In genomic region chr12:3641931-3642330, GRCm38 (mm10) we compare ENCODE assay signal across 9 mouse cellular contexts.
DNase-seq lines count a peak whose midpoint lies in the region; ATAC-seq and TF ChIP-seq lines count a peak whose summit lies in the region.
"Had no signal": no experiment of that assay in that cellular context is flagged by ENCODE, and none has a peak within 500 bp of the region (broad histone marks: within the 10 kb centered on the region; RNA-seq: fewer than 3 reads in every experiment).

No protein-coding gene starts in this region.

- no peak for TF ChIP-seq EP300 in ES-Bruce4 (IDR thresholded peaks at IDR 0.05; ENCODE audit: insufficient read depth, low read depth, low read length)

- H3K4me2 ChIP-seq in intestine, postnatal 0 days (replicated peaks; ENCODE audit: low read depth) = no peak overlapping the region
- H3K4me2 ChIP-seq in intestine, embryonic 16.5 days (ENCODE audit: low read depth, low read length) = no peak overlapping the region
- H3K4me2 ChIP-seq: hindbrain, embryonic 14.5 days had no signal

- WGBS in intestine, postnatal 0 days = 52% methylated on average over 3 of the region's 3 CpGs
- WGBS in intestine, embryonic 16.5 days = 54% methylated on average over 3 of the region's 3 CpGs

- H3K9ac ChIP-seq in intestine, postnatal 0 days (ENCODE audit: low read depth, low read length) = no peak overlapping the region
- no peak overlapping the region for H3K9ac ChIP-seq in intestine, embryonic 16.5 days (ENCODE audit: low read depth, low read length)
- H3K9ac ChIP-seq in ES-Bruce4 (ENCODE audit: low read depth, poor library complexity, severe bottlenecking) = no peak overlapping the region
- H3K9ac ChIP-seq: hindbrain, embryonic 14.5 days had no signal

- no peaks in the 10 kb centered on the region for H3K9me3 ChIP-seq in intestine, postnatal 0 days (ENCODE audit: control insufficient read depth)
- H3K9me3 ChIP-seq in intestine, embryonic 16.5 days (ENCODE audit: control insufficient read depth, low read length) = no peaks in the 10 kb centered on the region
- no peaks in the 10 kb centered on the region for H3K9me3 ChIP-seq in ES-Bruce4 (replicated peaks; ENCODE audit: control insufficient read depth, insufficient read depth, low read length, poor library complexity, severe bottlenecking)

- no peaks in the 10 kb centered on the region for H3K36me3 ChIP-seq in intestine, postnatal 0 days (ENCODE audit: control insufficient read depth, insufficient read depth)
- H3K36me3 ChIP-seq in intestine, embryonic 16.5 days (ENCODE audit: control insufficient read depth, insufficient read depth, low read length) = no peaks in the 10 kb centered on the region
- H3K36me3 ChIP-seq in ES-Bruce4 (ENCODE audit: control insufficient read depth, insufficient read depth, low read length, poor library complexity, severe bottlenecking) = no peaks in the 10 kb centered on the region

- no peak overlapping the region for H3K4me3 ChIP-seq in intestine, postnatal 0 days (ENCODE audit: low read depth, low read length)
- H3K4me3 ChIP-seq in intestine, embryonic 16.5 days (ENCODE audit: low read length) = no peak overlapping the region
- no peak overlapping the region for H3K4me3 ChIP-seq in ES-Bruce4 (ENCODE audit: low read depth, low read length)
- H3K4me3 ChIP-seq in cortical plate, adult 2 months (ENCODE audit: insufficient read depth, low read length) = no peak overlapping the region

- no peak for TF ChIP-seq POLR2A in ES-Bruce4 (IDR thresholded peaks at IDR 0.05; ENCODE audit: insufficient read depth, low read length)
- no peak for TF ChIP-seq POLR2A in cortical plate, adult 2 months (IDR thresholded peaks at IDR 0.05; ENCODE audit: extremely low read depth, insufficient read depth, low read length)

- H3K27ac ChIP-seq in intestine, postnatal 0 days (ENCODE audit: low read depth, low read length) = no peak overlapping the region
- no peak overlapping the region for H3K27ac ChIP-seq in intestine, embryonic 16.5 days (ENCODE audit: low read length)
- H3K27ac ChIP-seq in ES-Bruce4 (ENCODE audit: insufficient read depth, low read length) = no peak overlapping the region
- no peak overlapping the region for H3K27ac ChIP-seq in cortical plate, adult 2 months (ENCODE audit: insufficient read depth, low read length)
- H3K27ac ChIP-seq: hindbrain, embryonic 14.5 days had no signal

- peak; percentile 25 for DNase-seq in lung, postnatal 14 days
- no peak for DNase-seq in cerebellum, adult 18-20 months
- DNase-seq in cerebellum, adult 9-11 months = no peak
- no peak for DNase-seq in layer of hippocampus, postnatal 14 days (ENCODE audit: low spot score in 2 of 2)

- H3K27me3 ChIP-seq in intestine, postnatal 0 days (replicated peaks; ENCODE audit: control insufficient read depth, insufficient read depth, low read length) = no peaks in the 10 kb centered on the region
- no peaks in the 10 kb centered on the region for H3K27me3 ChIP-seq in intestine, embryonic 16.5 days (replicated peaks; ENCODE audit: control insufficient read depth, insufficient read depth, low read length)
- no peaks in the 10 kb centered on the region for H3K27me3 ChIP-seq in ES-Bruce4 (ENCODE audit: control insufficient read depth, insufficient read depth, low read length, poor library complexity, severe bottlenecking)

- no peak for ATAC-seq in intestine, postnatal 0 days
- ATAC-seq in intestine, embryonic 16.5 days = no peak

- no peaks in the 10 kb centered on the region for H3K4me1 ChIP-seq in intestine, postnatal 0 days (replicated peaks; ENCODE audit: control insufficient read depth, insufficient read depth, low read length)
- no peaks in the 10 kb centered on the region for H3K4me1 ChIP-seq in intestine, embryonic 16.5 days (ENCODE audit: control insufficient read depth, insufficient read depth, low read length)
- H3K4me1 ChIP-seq in ES-Bruce4 (ENCODE audit: control insufficient read depth, insufficient read depth, low read length) = no peaks in the 10 kb centered on the region
- no peaks in the 10 kb centered on the region for H3K4me1 ChIP-seq in cortical plate, adult 2 months (ENCODE audit: control insufficient read depth, insufficient read depth, low read length)

- TF ChIP-seq CTCF in intestine, postnatal 0 days (IDR thresholded peaks at IDR 0.05; ENCODE audit: low read depth) = peak; percentile 65
- peak; percentile 28 for TF ChIP-seq CTCF in ES-Bruce4 (IDR thresholded peaks at IDR 0.05; ENCODE audit: low read depth, low read length)
- peak; percentile 17; the same call in 1 of the 2 replicates for TF ChIP-seq CTCF in cortical plate, adult 2 months (IDR thresholded peaks at IDR 0.05; ENCODE audit: extremely low read depth, insufficient read depth, low read length)
